Mouse (Mus musculus) R1 (cell line): ENCODE measurements around the gene Olfr629.
"Not testable (repeated sequence)": the region's sequence is repeated elsewhere in the genome, so short reads cannot be mapped to it uniquely, and the experiment has no call there.

ENCODE experiments used
- DNase-seq: peaks from one replicate; pipeline ENCODE4 v3.0.0-alpha.2; 2018; ENCODE audit warnings: low read depth, low spot score

The Olfr629 gene

GRCm38 (mm10) chr7:103744843-103745242, at the start of gene Olfr629:
Gene Olfr629 (minus strand): TSS chr7:103744943.
- no peak for DNase-seq

DNA sequence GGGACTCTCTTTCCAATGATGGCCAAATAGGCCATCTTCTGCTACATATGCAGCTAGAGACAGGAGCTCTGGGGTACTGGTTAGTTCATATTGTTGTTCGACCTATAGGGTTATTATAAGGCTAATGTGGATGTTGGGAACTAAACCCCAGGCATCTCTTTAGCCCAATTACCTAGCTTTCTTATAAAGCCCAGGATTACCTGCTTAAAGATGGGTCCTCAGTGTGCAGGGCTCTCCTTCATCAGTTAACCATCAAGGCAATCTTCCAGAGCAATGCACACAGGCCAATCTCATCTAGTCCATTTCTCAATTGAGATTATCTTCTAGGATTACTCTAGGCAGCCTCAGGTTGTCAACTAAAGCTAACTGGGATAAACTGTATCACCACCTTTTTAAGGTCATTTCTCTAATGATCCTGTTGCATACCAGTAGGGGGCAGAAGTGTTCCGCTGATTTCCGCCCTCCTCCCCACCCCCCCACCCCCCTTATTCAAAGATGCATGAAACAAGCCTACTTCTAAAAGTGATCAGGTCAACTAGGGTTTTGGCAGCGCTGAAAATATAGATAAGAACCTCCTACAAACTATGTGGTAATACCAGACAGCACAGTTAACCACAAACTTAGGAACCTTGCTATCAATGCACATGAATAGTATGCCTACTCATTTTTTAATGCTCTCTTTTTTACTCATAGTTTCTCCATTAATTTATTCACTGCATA, 48.1 kb upstream of the Olfr629 start:
- DNase-seq = no peak

DNA sequence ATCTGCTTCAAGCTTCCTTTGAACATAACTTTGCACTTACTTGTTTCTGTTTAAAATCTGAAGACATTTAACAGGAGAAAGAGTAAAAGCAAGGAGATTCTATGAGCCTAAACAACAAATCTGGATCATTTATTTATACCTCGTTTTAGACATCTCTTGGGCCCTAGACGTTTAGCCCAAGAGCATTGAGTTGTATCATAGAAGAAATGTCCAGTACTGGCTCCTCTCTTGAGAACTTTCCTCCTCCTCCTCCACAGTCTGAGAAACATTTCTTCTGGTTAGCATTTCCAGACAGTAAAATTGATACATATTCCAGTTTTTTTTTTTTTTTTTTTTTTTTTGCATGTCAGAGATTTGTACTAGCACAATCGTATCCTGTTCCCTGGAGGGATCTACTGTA, 47.0 kb upstream of the Olfr629 start, which contains the start of gene Olfr67:
Olfr67 (minus strand) TSS at position 101 of the 400 bp plus-strand sequence.
- DNase-seq = no peak

DNA sequence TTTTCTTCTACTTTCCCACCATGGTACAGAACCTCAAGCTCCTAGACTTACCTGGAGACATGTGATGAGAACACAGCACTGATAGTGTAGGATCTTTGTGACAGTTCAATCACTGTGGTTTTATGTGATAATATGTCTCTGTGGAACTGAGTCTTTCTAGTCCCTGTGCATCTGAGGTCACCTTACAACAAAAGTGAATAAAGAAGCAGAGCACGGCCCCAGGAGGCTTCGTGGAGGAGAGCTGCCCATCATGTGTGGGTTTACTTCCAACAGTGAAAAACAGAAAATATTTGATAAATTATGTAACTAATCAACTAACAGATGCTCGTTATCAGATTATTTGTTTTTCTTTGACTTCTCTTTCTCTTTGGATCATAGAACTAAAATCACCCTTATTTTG, 34.9 kb upstream of the Olfr629 start, which contains the start of gene Olfr68:
Olfr68 (minus strand) TSS at position 101 of the 400 bp plus-strand sequence.
- DNase-seq = no peak

- DNase-seq = not testable (repeated sequence)
These were observed 32.9 kb upstream of the Olfr629 start for GRCm38 (mm10) chr7:103777652-103778051.

GRCm38 (mm10) chr7:103771494-103771893, 26.8 kb upstream of the Olfr629 start, which contains the start of gene Olfr69:
Gene Olfr69 (minus strand): TSS chr7:103771594.
- no peak for DNase-seq

GRCm38 (mm10) chr7:103767687-103768086, 22.9 kb upstream of the Olfr629 start:
- not testable (repeated sequence) for DNase-seq

DNA sequence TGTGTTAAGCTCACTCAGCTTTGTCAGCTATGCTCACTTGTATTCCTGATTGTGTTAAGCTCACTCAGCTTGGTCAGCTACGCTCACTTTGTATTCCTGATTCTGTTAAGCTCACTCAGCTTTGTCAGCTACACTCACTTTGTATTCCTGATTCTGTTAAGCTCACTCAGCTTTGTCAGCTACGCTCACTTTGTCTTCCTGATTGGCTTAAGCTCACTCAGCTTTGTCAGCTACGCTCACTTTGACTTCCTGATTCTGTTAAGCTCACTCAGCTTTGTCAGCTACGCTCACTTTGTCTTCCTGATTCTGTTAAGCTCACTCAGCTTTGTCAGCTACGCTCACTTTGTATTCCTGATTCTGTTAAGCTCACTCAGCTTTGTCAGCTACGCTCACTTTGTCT, 17.5 kb upstream of the Olfr629 start:
- DNase-seq = not testable (repeated sequence)

DNA sequence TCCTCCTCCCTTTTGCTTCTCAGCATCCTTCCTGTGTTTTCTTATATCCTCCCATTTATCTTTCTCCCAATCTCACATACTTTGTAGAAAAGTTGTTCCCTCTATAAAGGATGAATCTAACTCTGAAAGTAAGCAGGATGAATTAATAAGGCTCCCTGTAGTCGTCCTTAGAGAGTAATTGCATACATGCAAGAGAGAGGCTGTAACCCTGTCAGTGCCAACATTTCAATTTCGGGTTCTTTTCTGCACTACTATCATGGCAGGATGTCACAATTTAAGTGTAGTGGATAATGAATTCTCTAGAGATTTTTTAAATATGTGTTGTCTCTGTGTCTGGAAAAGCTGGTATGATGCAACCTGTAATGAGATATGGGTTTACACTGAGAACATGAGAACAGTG, 12.5 kb upstream of the Olfr629 start, which contains the start of gene Olfr630:
Olfr630 (minus strand) TSS at position 101 of the 400 bp plus-strand sequence.
- no peak for DNase-seq

GRCm38 (mm10) chr7:103730074-103730473, 14.7 kb downstream of the Olfr629 start, which contains the start of gene Olfr628:
Gene Olfr628 (plus strand): TSS chr7:103730374.
- no peak for DNase-seq

DNA sequence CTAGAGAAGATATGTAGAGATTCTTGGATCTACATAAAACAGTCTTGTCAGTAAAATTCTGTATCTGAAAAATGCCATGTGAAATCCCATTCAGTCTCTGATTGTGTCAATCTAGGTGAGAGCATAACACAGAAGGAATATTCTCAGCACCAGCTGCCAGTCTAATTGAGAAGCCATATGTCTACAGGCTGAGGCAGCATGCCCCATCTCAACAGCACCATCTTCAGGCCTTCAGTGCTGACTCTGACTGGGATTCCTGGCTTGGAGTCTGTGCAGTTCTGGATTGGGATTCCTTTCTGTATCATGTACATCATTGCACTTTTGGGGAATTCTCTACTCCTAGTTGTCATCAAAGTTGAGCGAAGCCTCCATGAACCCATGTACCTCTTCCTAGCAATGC, 28.3 kb downstream of the Olfr629 start:
- not testable (repeated sequence) for DNase-seq

GRCm38 (mm10) chr7:103714371-103714770, 30.4 kb downstream of the Olfr629 start, which contains the start of gene Olfr243:
Gene Olfr243 (plus strand): TSS chr7:103714671.
- DNase-seq = no peak

DNA sequence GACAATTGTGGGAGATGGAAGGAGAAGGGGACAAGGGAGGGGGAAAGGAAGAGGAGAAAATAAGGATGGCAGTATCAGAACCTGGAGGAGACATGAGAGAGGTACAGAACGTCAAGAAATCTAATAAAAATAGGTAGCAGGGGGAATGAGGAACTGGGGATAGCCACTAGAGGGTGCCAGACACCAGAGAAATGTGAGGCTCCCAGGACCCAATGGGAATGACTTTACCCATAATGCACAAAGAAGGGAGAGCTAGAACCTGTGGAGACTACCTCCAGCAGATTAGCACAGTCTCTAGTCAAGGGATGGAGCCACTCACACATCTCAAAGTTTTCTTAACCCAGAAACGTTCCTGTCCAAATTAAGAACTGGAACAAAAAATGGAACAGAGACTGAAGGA, 32.7 kb downstream of the Olfr629 start:
- no peak for DNase-seq

DNA sequence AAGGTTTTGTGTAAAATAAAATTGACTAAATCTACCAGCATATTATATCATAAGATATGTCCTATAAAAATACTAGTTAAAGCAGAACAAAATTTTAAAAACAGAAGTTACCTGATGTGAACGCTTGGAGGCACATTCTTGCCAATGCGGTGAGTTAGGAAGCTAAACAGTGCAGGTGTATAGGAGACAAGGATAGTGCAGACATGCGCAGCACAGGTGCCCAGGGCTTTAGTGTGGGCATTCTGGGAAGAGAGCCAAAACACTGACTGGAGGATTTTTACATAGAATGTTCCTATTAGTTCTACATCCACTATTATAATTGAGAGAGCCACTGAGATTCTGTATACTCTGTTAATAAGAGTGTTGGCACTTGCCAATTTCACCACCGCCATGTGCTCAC, 45.3 kb downstream of the Olfr629 start:
- DNase-seq = no peak
